Mouse (Mus musculus): ENCODE measurements around the gene Chrna9. TPM values are rescaled to one million over a fixed set of nuclear protein-coding genes. Genes with fewer than 3 reads are reported as not detected.
"Not testable (repeated sequence)": the region's sequence is repeated elsewhere in the genome, so short reads cannot be mapped to it uniquely, and the experiment has no call there.

Chrna9 gene
- polyA plus RNA-seq, 1 experiment from 2014 or later, result not detected

GRCm38 (mm10) chr5:65967091-65967490 lies 32.4 kb downstream of the Chrna9 start:
- WGBS, result 66% methylated on average over 12 of the region's 12 CpGs
- Histone ChIP-seq H3K27ac (replicated peaks) (no peak overlapping the region), H3K4me2 (no peak overlapping the region), H3K4me3 (no peak overlapping the region), H3K9me3 (no peaks in the 10 kb centered on the region), H3K27me3 (no peaks in the 10 kb centered on the region), H3K9ac (no peak overlapping the region), H3K4me1 (replicated peaks) (no peaks in the 10 kb centered on the region), H3K36me3 (no peaks in the 10 kb centered on the region)
- no peak for ATAC-seq (ENCODE audit: low FRiP score, low read depth)

DNA sequence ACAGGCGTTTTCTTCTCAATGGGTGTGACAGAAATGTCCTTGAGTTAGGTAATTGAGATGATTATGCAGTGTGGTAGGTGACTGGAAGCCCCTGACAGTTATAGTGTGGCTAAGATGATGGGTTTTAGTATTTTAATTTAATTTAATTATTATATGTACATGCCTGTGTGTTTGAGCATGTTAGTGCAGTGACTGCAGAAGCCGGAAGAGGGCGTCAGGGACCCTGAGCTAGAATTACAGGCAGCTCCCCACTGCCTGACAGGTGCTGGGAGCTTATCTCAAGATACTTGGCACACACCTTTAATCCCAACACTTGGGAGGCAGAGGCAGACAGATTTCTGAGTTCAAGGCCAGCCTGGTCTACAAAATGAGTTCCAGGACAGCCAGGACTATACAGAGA lies 33.3 kb downstream of the Chrna9 start:
- Histone ChIP-seq H3K4me3 (no peak overlapping the region), H3K27me3 (no peaks in the 10 kb centered on the region), H3K9ac (no peak overlapping the region), H3K36me3 (no peaks in the 10 kb centered on the region), H3K4me1 (replicated peaks) (no peaks in the 10 kb centered on the region), H3K4me2 (no peak overlapping the region), H3K27ac (replicated peaks) (no peak overlapping the region), H3K9me3 (no peaks in the 10 kb centered on the region)
- WGBS, result 95% methylated on average over 3 of the region's 3 CpGs
- no peak for ATAC-seq (ENCODE audit: low FRiP score, low read depth)

GRCm38 (mm10) chr5:65973189-65973588 lies 38.5 kb downstream of the Chrna9 start:
- H3K4me2 ChIP-seq, result no peak overlapping the region
- H3K36me3 ChIP-seq, result no peaks in the 10 kb centered on the region
- no peak overlapping the region for H3K27ac ChIP-seq (replicated peaks)
- 80% methylated on average over 2 of the region's 2 CpGs for WGBS
- ATAC-seq (ENCODE audit: low FRiP score, low read depth), result no peak
- H3K9ac ChIP-seq, result no peak overlapping the region
- no peaks in the 10 kb centered on the region for H3K9me3 ChIP-seq
- no peaks in the 10 kb centered on the region for H3K27me3 ChIP-seq
- H3K4me1 ChIP-seq (replicated peaks), result no peaks in the 10 kb centered on the region
- H3K4me3 ChIP-seq, result no peak overlapping the region

DNA sequence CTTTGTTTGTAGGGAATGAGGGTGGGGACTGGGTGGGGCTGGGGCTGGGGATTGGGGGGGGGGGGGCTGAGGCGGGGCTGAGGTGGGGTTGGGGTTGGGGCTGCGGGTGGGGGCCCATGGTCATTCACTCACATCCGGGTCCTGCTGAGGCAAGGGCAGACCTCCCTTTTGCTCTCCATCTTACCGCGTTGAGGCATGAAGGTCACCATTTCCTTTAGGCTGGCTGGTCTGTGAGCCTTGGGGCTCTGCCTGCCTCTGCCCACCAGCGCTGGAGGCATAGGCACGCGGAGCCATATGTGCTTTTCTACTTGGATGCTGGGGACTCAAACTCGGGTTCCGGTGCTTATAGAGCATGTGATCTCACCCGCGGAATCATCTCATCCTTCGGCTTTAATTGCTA lies 41.0 kb downstream of the Chrna9 start:
- H3K27me3 ChIP-seq, result no peaks in the 10 kb centered on the region

GRCm38 (mm10) chr5:65986426-65986825 lies 51.7 kb downstream of the Chrna9 start:
- ATAC-seq (ENCODE audit: low FRiP score, low read depth), result no peak
- Histone ChIP-seq H3K9ac (no peak overlapping the region), H3K36me3 (no peaks in the 10 kb centered on the region), H3K27ac (replicated peaks) (no peak overlapping the region), H3K4me2 (no peak overlapping the region), H3K4me1 (replicated peaks) (no peaks in the 10 kb centered on the region), H3K9me3 (no peaks in the 10 kb centered on the region), H3K4me3 (no peak overlapping the region), H3K27me3 (no peaks in the 10 kb centered on the region)
- WGBS, result 97% methylated on average over 5 of the region's 5 CpGs

More for the DNA sequence above, 41.0 kb downstream of the Chrna9 start:
- Histone ChIP-seq H3K36me3 (no peaks in the 10 kb centered on the region), H3K4me3 (no peak overlapping the region), H3K4me2 (no peak overlapping the region), H3K27ac (replicated peaks) (no peak overlapping the region), H3K9ac (no peak overlapping the region), H3K9me3 (no peaks in the 10 kb centered on the region), H3K4me1 (replicated peaks) (no peaks in the 10 kb centered on the region)
- no peak for ATAC-seq (ENCODE audit: low FRiP score, low read depth)
- WGBS, result 89% methylated on average over 13 of the region's 13 CpGs

- H3K4me1 ChIP-seq (replicated peaks); H3K27me3 ChIP-seq; H3K4me3 ChIP-seq; H3K36me3 ChIP-seq; ATAC-seq (ENCODE audit: low FRiP score, low read depth); H3K9ac ChIP-seq; H3K27ac ChIP-seq (replicated peaks); H3K4me2 ChIP-seq; H3K9me3 ChIP-seq: not testable (repeated sequence)
- 74% methylated on average over 3 of the region's 3 CpGs for WGBS
Measured at GRCm38 (mm10) chr5:65987004-65987403, 52.3 kb downstream of the Chrna9 start.

DNA sequence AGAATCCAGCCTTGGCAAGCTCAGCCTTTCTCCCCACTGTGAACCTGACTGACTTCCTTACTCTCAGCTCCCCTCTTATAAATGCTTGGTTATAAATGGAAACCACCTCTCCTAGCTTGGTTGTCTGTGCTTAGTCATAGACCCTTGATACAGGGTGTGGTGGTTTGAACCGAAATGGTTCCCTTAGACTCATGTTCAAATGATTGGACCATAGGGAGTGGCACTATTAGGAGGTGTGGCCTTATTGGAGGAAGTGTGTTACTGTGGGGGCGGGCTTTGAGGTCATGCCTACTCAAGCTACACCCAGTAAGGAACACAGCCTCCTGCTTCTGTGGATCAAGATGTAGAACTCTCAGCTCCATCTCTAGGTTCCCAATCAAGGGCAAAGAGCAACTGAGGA lies 56.5 kb downstream of the Chrna9 start:
- Histone ChIP-seq H3K4me3 (no peak overlapping the region), H3K27ac (replicated peaks) (no peak overlapping the region), H3K4me2 (no peak overlapping the region), H3K4me1 (replicated peaks) (no peaks in the 10 kb centered on the region), H3K27me3 (no peaks in the 10 kb centered on the region), H3K36me3 (no peaks in the 10 kb centered on the region), H3K9me3 (no peaks in the 10 kb centered on the region), H3K9ac (no peak overlapping the region)
- no peak for ATAC-seq (ENCODE audit: low FRiP score, low read depth)
- WGBS, result 98% methylated on average over 2 of the region's 2 CpGs

DNA sequence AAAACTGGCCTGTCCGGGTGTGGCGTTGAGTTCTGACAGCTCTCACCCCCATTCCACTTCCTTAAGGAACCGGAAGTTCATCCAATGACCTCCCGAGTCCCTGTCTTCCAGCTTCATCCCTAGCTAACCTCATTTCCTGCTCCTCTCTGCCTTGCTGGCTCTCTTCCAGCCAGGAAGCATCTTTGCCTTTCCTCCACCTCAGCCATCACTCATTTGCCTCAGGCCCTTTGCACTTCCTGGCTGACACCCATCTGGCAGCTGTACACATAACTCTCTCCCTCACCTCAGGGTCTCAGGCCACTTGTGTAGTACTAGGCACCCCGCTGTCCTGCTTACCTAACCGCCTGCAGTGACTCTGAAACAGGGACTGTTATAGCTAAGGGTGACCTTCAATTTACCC lies 59.9 kb downstream of the Chrna9 start:
- Histone ChIP-seq H3K4me1 (replicated peaks) (no peaks in the 10 kb centered on the region), H3K27ac (replicated peaks) (no peak overlapping the region), H3K9ac (no peak overlapping the region), H3K9me3 (no peaks in the 10 kb centered on the region), H3K4me3 (no peak overlapping the region), H3K36me3 (no peaks in the 10 kb centered on the region), H3K4me2 (no peak overlapping the region), H3K27me3 (no peaks in the 10 kb centered on the region)
- 82% methylated on average over 6 of the region's 6 CpGs for WGBS
- ATAC-seq (ENCODE audit: low FRiP score, low read depth), result no peak

DNA sequence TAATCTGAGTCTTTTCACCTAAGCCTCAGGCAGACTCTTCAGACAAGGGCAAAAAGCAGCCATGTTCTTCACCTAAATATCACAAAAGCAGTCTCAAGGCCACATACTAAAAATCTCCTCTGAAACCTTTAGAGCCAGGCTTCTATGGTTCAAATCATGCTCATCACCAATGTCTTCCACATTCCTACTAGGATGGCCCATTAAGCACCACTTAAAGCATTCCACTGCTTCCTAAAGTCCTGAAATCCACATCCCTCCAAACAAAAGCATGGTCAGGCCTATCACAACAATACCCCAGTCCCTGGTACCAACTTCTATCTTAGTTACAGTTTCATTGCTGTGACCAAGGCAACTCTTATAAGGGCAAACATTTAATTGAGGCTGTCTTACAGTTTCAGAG lies 63.1 kb downstream of the Chrna9 start:
- Histone ChIP-seq H3K4me3 (no peak overlapping the region), H3K9me3 (no peaks in the 10 kb centered on the region), H3K9ac (no peak overlapping the region), H3K36me3 (no peaks in the 10 kb centered on the region), H3K4me1 (replicated peaks) (no peaks in the 10 kb centered on the region), H3K4me2 (no peak overlapping the region), H3K27me3 (no peaks in the 10 kb centered on the region), H3K27ac (replicated peaks) (no peak overlapping the region)
- no peak for ATAC-seq (ENCODE audit: low FRiP score, low read depth)

GRCm38 (mm10) chr5:65999106-65999505 lies 64.4 kb downstream of the Chrna9 start:
- Histone ChIP-seq H3K9ac (no peak overlapping the region), H3K4me2 (no peak overlapping the region), H3K4me1 (replicated peaks) (no peaks in the 10 kb centered on the region), H3K9me3 (no peaks in the 10 kb centered on the region), H3K27me3 (no peaks in the 10 kb centered on the region), H3K4me3 (no peak overlapping the region), H3K36me3 (no peaks in the 10 kb centered on the region), H3K27ac (replicated peaks) (no peak overlapping the region)
- no peak for ATAC-seq (ENCODE audit: low FRiP score, low read depth)
- WGBS, result 89% methylated on average over 7 of the region's 7 CpGs

GRCm38 (mm10) chr5:66000074-66000473 lies 65.4 kb downstream of the Chrna9 start:
- 75% methylated on average over 7 of the region's 7 CpGs for WGBS

GRCm38 (mm10) chr5:66000567-66001125 lies 65.9 kb downstream of the Chrna9 start:
- H3K4me3 ChIP-seq, result no peak overlapping the region
- ATAC-seq (ENCODE audit: low FRiP score, low read depth), result no peak
- 79% methylated on average over 6 of the region's 6 CpGs for WGBS

More at GRCm38 (mm10) chr5:66000074-66000473, 65.4 kb downstream of the Chrna9 start:
- no peaks in the 10 kb centered on the region for H3K4me1 ChIP-seq (replicated peaks)
- no peaks in the 10 kb centered on the region for H3K36me3 ChIP-seq
- no peaks in the 10 kb centered on the region for H3K27me3 ChIP-seq
- H3K9ac ChIP-seq, result no peak overlapping the region
- H3K4me2 ChIP-seq, result no peak overlapping the region
- no peaks in the 10 kb centered on the region for H3K9me3 ChIP-seq
- H3K4me3 ChIP-seq, result no peak overlapping the region
- ATAC-seq (ENCODE audit: low FRiP score, low read depth), result no peak
- no peak overlapping the region for H3K27ac ChIP-seq (replicated peaks)

GRCm38 (mm10) chr5:66001232-66001631 lies 66.5 kb downstream of the Chrna9 start:
- no peak for ATAC-seq (ENCODE audit: low FRiP score, low read depth)
- Histone ChIP-seq H3K27me3 (no peaks in the 10 kb centered on the region), H3K4me3 (no peak overlapping the region), H3K36me3 (no peaks in the 10 kb centered on the region), H3K27ac (replicated peaks) (no peak overlapping the region), H3K9me3 (no peaks in the 10 kb centered on the region), H3K4me2 (no peak overlapping the region), H3K4me1 (replicated peaks) (no peaks in the 10 kb centered on the region), H3K9ac (no peak overlapping the region)
- WGBS, result 80% methylated on average over 5 of the region's 5 CpGs

More at GRCm38 (mm10) chr5:66000567-66001125, 65.9 kb downstream of the Chrna9 start:
- Histone ChIP-seq H3K4me1 (replicated peaks) (no peaks in the 10 kb centered on the region), H3K27ac (replicated peaks) (no peak overlapping the region), H3K27me3 (no peaks in the 10 kb centered on the region), H3K9ac (no peak overlapping the region), H3K36me3 (no peaks in the 10 kb centered on the region), H3K9me3 (no peaks in the 10 kb centered on the region), H3K4me2 (no peak overlapping the region)

Data from hindbrain, embryonic 15.5 days (tissue).